Mouse (Mus musculus) 3T3-L1 (cell line): Measurements from ENCODE around the gene Kcnma1.

Experiments
- DNase-seq: peaks from one replicate; pipeline ENCODE4 v3.0.0-alpha.2; 2015; ENCODE audit warnings: low read depth, low spot score

The Kcnma1 gene

GRCm38 (mm10) chr14:23529720-23530119 lies 484.6 kb downstream of the Kcnma1 start:
- DNase-seq = peak; percentile 70

- no peak for DNase-seq
Measured at GRCm38 (mm10) chr14:23529229-23529628, 485.1 kb downstream of the Kcnma1 start.

GRCm38 (mm10) chr14:23525910-23526309 lies 488.4 kb downstream of the Kcnma1 start:
- no peak for DNase-seq

GRCm38 (mm10) chr14:23523825-23524491 lies 490.3 kb downstream of the Kcnma1 start:
- DNase-seq = no peak

GRCm38 (mm10) chr14:23522606-23523159 lies 491.6 kb downstream of the Kcnma1 start:
- DNase-seq = no peak

- no peak for DNase-seq
Measured at GRCm38 (mm10) chr14:23521080-23521684, 493.1 kb downstream of the Kcnma1 start.

GRCm38 (mm10) chr14:23517374-23517773 lies 496.9 kb downstream of the Kcnma1 start:
- no peak for DNase-seq

- DNase-seq = no peak
Measured at GRCm38 (mm10) chr14:23509792-23510191, 504.5 kb downstream of the Kcnma1 start.

- no peak for DNase-seq
Measured at GRCm38 (mm10) chr14:23502236-23502790, 512.0 kb downstream of the Kcnma1 start.

GRCm38 (mm10) chr14:23496801-23497200 lies 517.5 kb downstream of the Kcnma1 start:
- DNase-seq = no peak

- DNase-seq = no peak
Measured at GRCm38 (mm10) chr14:23496236-23496740, 518.0 kb downstream of the Kcnma1 start.

- peak; percentile 52 for DNase-seq
Measured at GRCm38 (mm10) chr14:23494496-23494800, 519.8 kb downstream of the Kcnma1 start.

GRCm38 (mm10) chr14:23493750-23494495 lies 520.4 kb downstream of the Kcnma1 start:
- peak; percentile 2 for DNase-seq

- no peak for DNase-seq
Measured at GRCm38 (mm10) chr14:23492581-23493360, 521.5 kb downstream of the Kcnma1 start.

- no peak for DNase-seq
Measured at GRCm38 (mm10) chr14:23491359-23491758, 522.9 kb downstream of the Kcnma1 start.

- no peak for DNase-seq
Measured at GRCm38 (mm10) chr14:23486687-23487086, 527.6 kb downstream of the Kcnma1 start.

GRCm38 (mm10) chr14:23485802-23486500 lies 528.3 kb downstream of the Kcnma1 start:
- no peak for DNase-seq

- DNase-seq = no peak
Measured at GRCm38 (mm10) chr14:23475129-23475528, 539.2 kb downstream of the Kcnma1 start.

- DNase-seq = no peak
Measured at GRCm38 (mm10) chr14:23470071-23470470, 544.2 kb downstream of the Kcnma1 start.

GRCm38 (mm10) chr14:23465135-23465534 lies 549.2 kb downstream of the Kcnma1 start:
- DNase-seq = no peak

GRCm38 (mm10) chr14:23458560-23458959 lies 555.7 kb downstream of the Kcnma1 start:
- DNase-seq = peak; percentile 5
